Comparison of ENCODE assay signal across 15 mouse cellular contexts in genomic region chr15:100775189-100776166, GRCm38 (mm10). TPM values are rescaled to one million over a fixed set of nuclear protein-coding genes. Genes with fewer than 3 reads are reported as not detected.
DNase-seq lines count a peak whose midpoint lies in the region; ATAC-seq and TF ChIP-seq lines count a peak whose summit lies in the region.
"Had no signal": no experiment of that assay in that cellular context is flagged by ENCODE, and none has a peak within 500 bp of the region (broad histone marks: within the 10 kb centered on the region; RNA-seq: fewer than 3 reads in every experiment).

No protein-coding gene starts in this region.

- H3K4me1 ChIP-seq in hindbrain, embryonic 12.5 days, result peaks cover 24% of the 10 kb centered on the region
- peaks cover 21% of the 10 kb centered on the region for H3K4me1 ChIP-seq in hindbrain, embryonic 10.5 days (replicated peaks)
- peaks cover 59% of the 10 kb centered on the region for H3K4me1 ChIP-seq in E14TG2a.4 (replicated peaks; ENCODE audit: low read depth, low read length)
- H3K4me1 ChIP-seq in limb, embryonic 11.5 days (ENCODE audit: control insufficient read depth, insufficient read depth, low read length), result peaks cover 16% of the 10 kb centered on the region

- H3K27me3 ChIP-seq in hindbrain, embryonic 12.5 days, result no peaks in the 10 kb centered on the region
- H3K27me3 ChIP-seq in hindbrain, embryonic 10.5 days (ENCODE audit: insufficient read depth, poor library complexity, severe bottlenecking), result no peaks in the 10 kb centered on the region
- H3K27me3 ChIP-seq in E14TG2a.4 (ENCODE audit: insufficient read depth, low read length), result peaks cover 32% of the 10 kb centered on the region
- no peaks in the 10 kb centered on the region for H3K27me3 ChIP-seq in limb, embryonic 11.5 days (ENCODE audit: control insufficient read depth, insufficient read depth, low read length)
- H3K27me3 ChIP-seq: embryonic facial prominence, embryonic 15.5 days; Patski had no signal

- TF ChIP-seq CTCF in E14TG2a.4 (conservative IDR thresholded peaks at IDR 0.05; ENCODE audit: low read length), result no peak

- no peaks in the 10 kb centered on the region for H3K9me3 ChIP-seq in hindbrain, embryonic 12.5 days (replicated peaks)
- 0 out of 2 replicates have a peak, but pooled peaks cover 6% of the 10 kb centered on the region for H3K9me3 ChIP-seq in hindbrain, embryonic 10.5 days
- no peaks in the 10 kb centered on the region for H3K9me3 ChIP-seq in E14TG2a.4 (ENCODE audit: low read length)
- H3K9me3 ChIP-seq in limb, embryonic 11.5 days (ENCODE audit: control insufficient read depth, low read length), result no peaks in the 10 kb centered on the region
- H3K9me3 ChIP-seq: embryonic facial prominence, embryonic 15.5 days had no signal

- 61% methylated on average over 19 of the region's 19 CpGs for WGBS in hindbrain, embryonic 12.5 days
- 68% methylated on average over 19 of the region's 19 CpGs for WGBS in hindbrain, embryonic 10.5 days
- 33% methylated on average over 19 of the region's 19 CpGs for WGBS in limb, embryonic 11.5 days

- ATAC-seq in hindbrain, embryonic 12.5 days (ENCODE audit: low FRiP score), result no peak
- no peak for ATAC-seq in limb, embryonic 11.5 days (ENCODE audit: insufficient number of reproducible peaks, low FRiP score, low TSS enrichment, low read depth)
- ATAC-seq: Patski had no signal

- H3K4me2 ChIP-seq in hindbrain, embryonic 12.5 days (replicated peaks), result no peak overlapping the region
- no peak overlapping the region for H3K4me2 ChIP-seq in limb, embryonic 11.5 days (ENCODE audit: low read depth, severe bottlenecking)
- H3K4me2 ChIP-seq: embryonic facial prominence, embryonic 15.5 days had no signal

- no peak for DNase-seq in hindbrain, embryonic 10.5 days (ENCODE audit: low spot score)
- peak; percentile 28 for DNase-seq in embryo, embryonic 10.5 days (ENCODE audit: low spot score)
- peak; percentile 50 for DNase-seq in limb, embryonic 11.5 days (ENCODE audit: low spot score)
- DNase-seq in urinary bladder, postnatal 4 days (ENCODE audit: low spot score in 2 of 2), result no peak
- no peak for DNase-seq in adrenal gland, postnatal 36 days
- DNase-seq in cerebellum, postnatal 14 days, result no peak
- DNase-seq: heart, adult 2 months; heart, postnatal 36 days; kidney, adult 2 months; left cerebral cortex, postnatal 4 days; right cerebral cortex, postnatal 4 days had no signal

- peak overlapping the region; percentile 18; the same call in 1 of the 2 replicates for H3K27ac ChIP-seq in hindbrain, embryonic 12.5 days
- no peak overlapping the region for H3K27ac ChIP-seq in hindbrain, embryonic 10.5 days
- H3K27ac ChIP-seq in limb, embryonic 11.5 days (replicated peaks; ENCODE audit: low read depth, low read length), result no peak overlapping the region
- H3K27ac ChIP-seq: embryonic facial prominence, embryonic 15.5 days; heart, adult 2 months had no signal

- H3K9ac ChIP-seq in hindbrain, embryonic 12.5 days, result no peak overlapping the region; the same call in 1 of the 2 replicates
- H3K9ac ChIP-seq in limb, embryonic 11.5 days (ENCODE audit: low read length), result no peak overlapping the region
- H3K9ac ChIP-seq: embryonic facial prominence, embryonic 15.5 days had no signal

- 0 out of 2 replicates have a peak, but pooled peaks cover 4% of the 10 kb centered on the region for H3K36me3 ChIP-seq in hindbrain, embryonic 12.5 days
- no peaks in the 10 kb centered on the region; the same call in 1 of the 2 replicates for H3K36me3 ChIP-seq in hindbrain, embryonic 10.5 days
- H3K36me3 ChIP-seq in E14TG2a.4 (ENCODE audit: insufficient read depth, low read length), result no peaks in the 10 kb centered on the region
- no peaks in the 10 kb centered on the region for H3K36me3 ChIP-seq in limb, embryonic 11.5 days (ENCODE audit: control insufficient read depth, insufficient read depth, low read length)
- H3K36me3 ChIP-seq: embryonic facial prominence, embryonic 15.5 days had no signal

- H3K4me3 ChIP-seq in hindbrain, embryonic 12.5 days, result no peak overlapping the region
- no peak overlapping the region for H3K4me3 ChIP-seq in hindbrain, embryonic 10.5 days
- H3K4me3 ChIP-seq in E14TG2a.4 (replicated peaks; ENCODE audit: low read length), result peak overlapping the region; percentile 57
- H3K4me3 ChIP-seq in limb, embryonic 11.5 days (ENCODE audit: low read depth, low read length), result no peak overlapping the region
- H3K4me3 ChIP-seq: embryonic facial prominence, embryonic 15.5 days; heart, adult 2 months had no signal

RNA-seq across cellular contexts. Expression of gene Slc4a8, which starts 13.9 kb away (rescaled TPM):
- 17.9 and 22.7 TPM in 2 replicates for polyA plus RNA-seq in hindbrain, embryonic 12.5 days (2016; fragmentation: Nextera tagmentation; extraction: Ambion mirVana)
- 9.5 and 10.0 TPM in 2 replicates for polyA plus RNA-seq in hindbrain, embryonic 10.5 days (2016; fragmentation: Nextera tagmentation; extraction: Ambion mirVana)
- polyA plus RNA-seq in limb, embryonic 11.5 days (2014; fragmentation: Nextera tagmentation; extraction: Ambion mirVana), result 6.6 and 6.7 TPM in 2 replicates
- total RNA-seq in adrenal gland, postnatal 36 days (2021), result 1 to 10 TPM; 6.1 to 7.9 TPM

RNA-seq across cellular contexts. Expression of gene Galnt6, which starts 46.3 kb away (rescaled TPM):
- 0.26 and 0.34 TPM in 2 replicates for polyA plus RNA-seq in hindbrain, embryonic 12.5 days (2016; fragmentation: Nextera tagmentation; extraction: Ambion mirVana)
- polyA plus RNA-seq in hindbrain, embryonic 10.5 days (2016; fragmentation: Nextera tagmentation; extraction: Ambion mirVana), result 0.05 and 0.11 TPM in 2 replicates
- 0.04 and 0.07 TPM in 2 replicates for polyA plus RNA-seq in limb, embryonic 11.5 days (2014; fragmentation: Nextera tagmentation; extraction: Ambion mirVana)
- 1 to 10 TPM; 4.1 to 5.9 TPM for total RNA-seq in adrenal gland, postnatal 36 days (2021)

Comparison
In these comparisons a context has a peak if more than half of its experiments do, and no peak if none do; other contexts are left out.
1. DNase-seq: peak in embryo, embryonic 10.5 days (single experiment) and limb, embryonic 11.5 days (single experiment); none in hindbrain, embryonic 10.5 days (single experiment), urinary bladder, postnatal 4 days (0 of 2), adrenal gland, postnatal 36 days (0 of 2) and cerebellum, postnatal 14 days (0 of 2).